Mouse (Mus musculus) monocyte, adult 2 months (primary cell): ENCODE data around the gene Rd3.

Experiments
- DNase-seq, 2 experiments: peaks; one replicate each; pipeline ENCODE4 v3.0.0; 2022; ENCODE audit warnings: low spot score in 2 of 2, low read depth in 1 of 2

The Rd3 gene

GRCm38 (mm10) chr1:191977187-191977586, at the start of gene Rd3:
TSS of gene Rd3 (plus strand) at chr1:191977370.
- no peak for DNase-seq

DNA sequence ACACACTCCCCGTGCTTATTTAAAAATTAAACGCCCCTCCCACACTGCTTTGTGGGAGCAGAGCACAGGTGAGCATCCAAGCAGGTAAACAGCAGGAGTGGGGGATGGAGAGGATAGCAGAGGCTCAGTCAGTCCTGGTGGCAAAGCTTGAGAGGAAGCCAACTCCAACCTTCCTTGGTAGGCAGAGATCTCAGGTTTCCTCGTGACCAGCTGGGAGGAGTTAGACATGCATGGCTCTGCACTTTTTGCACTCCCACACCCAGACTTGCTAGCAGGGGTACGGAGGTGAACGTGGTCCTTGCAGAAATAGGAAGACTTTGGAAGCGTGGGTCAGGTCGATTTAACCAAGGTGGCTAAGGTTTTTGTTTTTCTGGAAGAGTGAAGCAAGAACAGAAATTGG, 48.8 kb upstream of the Rd3 start:
- no peak for DNase-seq

DNA sequence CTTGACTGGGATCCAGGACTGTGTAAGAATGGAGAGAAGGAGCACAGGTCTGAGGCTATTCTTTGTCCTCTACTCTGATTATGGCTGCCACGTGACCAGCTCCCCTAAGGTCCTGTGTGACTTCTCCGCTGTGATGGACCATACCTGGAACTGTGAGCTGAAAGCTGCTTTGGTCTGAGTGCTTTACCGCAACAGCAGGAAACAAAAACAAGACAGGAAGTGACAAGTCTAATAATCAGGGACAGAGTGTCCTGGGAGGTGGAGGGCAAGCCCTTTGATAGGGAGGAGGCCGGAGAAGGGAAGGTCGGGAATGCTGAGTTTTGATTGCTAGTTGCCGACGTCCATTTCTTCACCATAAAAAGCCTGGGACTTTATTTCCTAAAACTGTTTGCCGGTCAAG, 48.1 kb upstream of the Rd3 start:
- DNase-seq: no peak

GRCm38 (mm10) chr1:191929897-191930524, 47.2 kb upstream of the Rd3 start:
- no peak for DNase-seq

DNA sequence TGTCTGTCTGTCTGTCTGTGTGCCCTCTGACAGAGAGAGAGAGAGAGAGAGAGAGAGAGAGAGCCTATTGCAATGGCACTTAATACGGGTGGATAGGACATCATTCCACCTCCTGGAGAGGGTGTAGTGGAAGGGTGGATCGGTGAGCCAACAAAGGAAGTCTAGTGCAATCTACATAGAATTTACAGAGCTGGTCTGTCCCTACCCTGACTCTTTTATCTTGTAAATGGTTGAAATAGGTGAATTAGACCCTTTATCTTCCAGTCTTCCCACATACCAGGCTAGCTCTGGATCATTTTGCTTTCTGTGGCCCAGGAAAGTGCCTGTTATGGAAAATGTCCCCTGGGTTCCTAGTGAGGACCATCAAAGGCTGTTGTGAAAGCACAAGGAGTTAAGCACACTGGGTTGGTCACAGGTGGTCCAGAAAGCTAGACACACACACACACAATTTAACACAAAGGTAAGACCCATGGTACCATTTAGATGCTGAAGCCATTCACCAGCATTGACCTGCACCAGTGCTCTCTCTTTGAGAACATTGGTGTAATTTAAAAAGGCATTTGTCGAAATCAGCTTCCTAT, 46.6 kb upstream of the Rd3 start:
- no peak for DNase-seq

GRCm38 (mm10) chr1:191932286-191932985, 44.7 kb upstream of the Rd3 start:
- no peak for DNase-seq

DNA sequence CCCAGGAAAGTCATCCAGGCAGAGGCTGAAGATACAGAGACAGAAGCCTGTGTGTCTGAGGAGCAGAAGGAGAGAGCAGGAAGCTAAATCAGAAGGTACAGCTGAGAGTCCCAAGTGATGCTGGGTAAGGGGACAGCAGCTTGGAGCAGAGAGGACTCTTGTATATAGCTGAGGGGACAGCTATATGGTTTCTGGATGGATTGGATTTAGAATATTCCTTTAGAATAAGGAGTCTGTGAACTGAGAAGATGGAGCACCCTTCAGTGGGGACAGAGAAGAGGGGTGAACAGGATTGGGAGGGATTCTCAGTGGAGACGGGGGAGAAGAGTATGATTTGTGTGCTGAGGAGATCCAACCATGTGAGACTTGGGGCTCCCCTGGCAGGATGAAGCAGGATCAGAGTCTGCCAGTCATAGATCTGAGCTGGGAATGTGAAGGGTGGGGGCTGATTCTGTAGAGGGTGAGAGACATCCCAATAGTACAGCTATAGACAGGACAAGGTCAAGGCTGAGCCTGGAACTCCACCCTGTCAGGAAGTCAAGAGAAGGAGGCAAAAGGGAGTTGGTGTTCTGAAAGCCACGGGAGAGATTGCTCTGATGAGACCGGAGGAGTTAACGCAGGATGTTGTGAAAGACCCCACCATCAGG, 44.1 kb upstream of the Rd3 start:
- no peak for DNase-seq

DNA sequence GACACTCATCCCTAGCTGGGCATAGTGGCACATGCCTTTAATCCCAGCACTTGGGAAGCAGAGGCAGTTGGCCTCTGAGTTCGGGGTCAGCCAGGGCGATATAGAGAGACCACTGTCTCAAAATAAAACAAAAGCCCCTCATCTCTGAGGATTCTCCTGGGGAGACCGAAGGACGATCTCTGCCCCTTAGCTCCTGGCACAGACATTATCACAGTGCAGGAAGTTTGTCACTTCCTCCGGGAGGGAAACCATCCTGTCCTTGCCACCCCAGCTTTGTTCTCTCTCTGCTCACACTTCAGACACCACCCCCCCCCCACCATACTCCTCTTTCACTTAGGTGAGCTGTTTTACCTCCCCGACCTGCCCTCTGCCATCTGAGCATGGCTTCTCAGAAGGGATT, 33.5 kb upstream of the Rd3 start:
- no peak for DNase-seq

GRCm38 (mm10) chr1:191945341-191945740, 31.8 kb upstream of the Rd3 start:
- DNase-seq: no peak

DNA sequence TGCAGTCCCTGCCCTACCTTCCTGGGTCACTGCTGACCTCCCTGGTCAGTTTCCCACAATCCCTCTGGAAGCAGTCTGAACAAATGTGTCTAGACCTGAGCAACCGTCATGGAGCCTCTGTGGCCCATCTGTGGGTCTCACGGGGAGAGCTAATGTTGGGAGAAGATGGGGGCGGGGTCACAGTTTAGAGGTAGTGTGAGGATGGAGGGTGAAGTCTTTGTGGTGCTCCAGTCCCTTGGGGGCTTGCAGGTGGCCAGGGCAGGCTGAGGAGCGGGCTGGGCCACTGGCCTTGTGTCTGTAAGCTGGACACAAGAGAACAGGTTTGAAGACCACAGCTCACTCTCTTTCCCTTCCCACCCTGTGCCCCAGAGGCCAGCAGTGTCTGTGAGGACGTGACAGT, 31.4 kb upstream of the Rd3 start:
- DNase-seq: no peak

DNA sequence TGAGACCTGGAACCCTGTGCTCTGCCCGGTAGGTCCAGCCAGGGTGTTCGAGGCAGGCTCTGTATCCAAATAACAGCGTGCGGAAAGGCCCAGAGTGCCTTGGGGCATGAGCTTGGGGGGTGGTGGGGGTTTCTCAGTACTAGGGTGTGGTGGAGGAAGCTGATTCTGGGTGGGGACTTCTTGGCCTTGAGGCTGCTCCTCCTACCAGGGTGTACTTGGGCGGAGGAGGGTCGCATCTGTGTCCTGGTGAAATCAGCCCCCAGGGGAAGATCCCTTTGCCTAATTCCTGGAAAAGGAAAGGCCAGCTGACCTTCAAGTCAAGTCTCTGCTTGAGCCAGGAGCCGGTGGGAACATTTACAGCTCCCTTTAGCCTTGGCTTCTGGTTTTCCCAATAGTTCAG, 30.9 kb upstream of the Rd3 start:
- no peak for DNase-seq

GRCm38 (mm10) chr1:191946835-191947234, 30.3 kb upstream of the Rd3 start:
- no peak for DNase-seq

GRCm38 (mm10) chr1:191947796-191948195, 29.4 kb upstream of the Rd3 start:
- no peak for DNase-seq

DNA sequence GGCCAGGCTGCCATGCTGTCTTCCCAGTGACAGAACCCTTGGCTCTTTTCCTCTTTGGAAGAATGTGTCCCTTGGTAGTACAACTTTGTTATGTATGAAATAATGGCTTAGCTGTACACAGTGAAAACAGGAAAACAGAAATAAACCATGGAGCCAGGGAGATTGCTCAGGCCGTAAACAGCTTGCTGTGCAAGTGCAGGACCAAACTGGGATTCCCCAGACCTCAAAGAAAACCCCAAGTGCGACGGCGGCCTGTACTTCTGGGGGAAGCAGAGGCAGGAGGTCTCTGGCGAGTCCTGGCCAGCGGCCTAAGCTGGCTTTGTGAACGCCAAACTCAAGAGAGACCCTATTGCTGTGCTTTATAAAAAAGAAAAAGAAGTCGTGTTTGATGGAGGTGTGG, 28.6 kb upstream of the Rd3 start:
- no peak for DNase-seq

DNA sequence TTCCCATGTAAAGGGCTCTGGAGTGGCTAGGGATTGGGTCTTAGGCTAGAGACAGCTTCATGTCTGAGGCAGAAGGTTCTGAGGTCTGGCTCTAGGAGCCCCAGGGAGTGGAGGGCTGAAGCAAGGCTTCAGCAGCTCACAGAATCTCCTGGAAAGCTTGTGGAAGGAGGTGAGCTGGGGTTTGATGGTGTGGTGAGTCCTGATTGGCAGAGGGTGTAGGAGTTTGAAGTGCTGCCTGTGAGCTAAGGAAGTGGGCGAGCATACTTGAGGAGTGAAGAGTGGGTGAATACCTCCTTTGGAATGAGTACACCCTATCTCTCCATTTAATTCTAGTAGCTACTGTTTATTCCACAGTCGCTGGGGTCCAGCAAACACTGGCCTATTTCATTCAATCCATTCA, 26.6 kb upstream of the Rd3 start:
- no peak for DNase-seq

DNA sequence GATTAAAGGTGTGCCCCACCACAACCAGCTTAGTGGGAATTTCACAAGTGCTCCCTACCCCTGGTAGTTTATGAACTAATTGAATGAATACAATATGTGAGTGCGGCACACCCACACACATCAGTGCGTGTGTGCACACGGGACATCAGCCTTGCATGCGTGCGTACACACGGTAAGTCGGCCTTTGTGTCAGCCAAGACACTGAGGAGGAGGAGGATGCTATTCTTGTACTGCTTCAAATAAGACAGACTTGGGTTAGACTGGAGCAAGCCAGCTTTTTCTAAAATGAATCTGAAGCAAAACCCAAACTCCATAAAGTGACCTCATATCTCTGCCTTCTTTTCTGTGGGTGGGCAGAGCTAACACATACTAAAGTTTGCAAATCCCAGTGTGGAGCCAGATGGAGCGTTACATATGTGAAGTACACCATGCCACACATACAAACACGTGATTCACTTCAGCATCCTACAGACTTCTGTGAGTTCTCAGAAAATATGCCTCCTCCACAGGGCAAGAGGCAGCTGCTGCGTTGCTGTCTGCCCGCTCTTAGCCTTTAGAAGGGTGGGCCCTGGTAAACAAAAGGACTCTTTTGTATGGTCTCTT, 24.3 kb upstream of the Rd3 start:
- DNase-seq: no peak

GRCm38 (mm10) chr1:191955101-191955500, 22.1 kb upstream of the Rd3 start:
- no peak for DNase-seq

DNA sequence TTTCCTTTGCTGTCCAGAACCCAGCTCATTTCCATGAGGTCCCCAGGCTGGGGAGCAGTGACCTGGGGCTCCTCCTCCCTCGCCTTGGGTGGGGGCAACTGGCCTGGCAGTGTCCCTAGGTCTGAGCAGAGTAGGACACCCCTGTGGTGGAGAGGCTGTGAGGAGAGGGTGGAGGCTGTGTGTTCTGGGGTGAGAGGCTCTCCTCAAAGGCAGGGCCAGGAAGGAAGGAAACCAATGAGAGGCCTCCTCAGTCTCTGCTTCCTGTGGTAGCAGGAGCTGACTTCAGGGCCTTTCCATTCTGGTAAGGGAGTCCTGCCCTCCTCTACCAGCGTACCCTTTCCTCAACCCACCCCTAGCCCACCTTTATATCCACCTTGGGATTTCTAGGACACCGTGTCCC, 20.9 kb upstream of the Rd3 start:
- no peak for DNase-seq

GRCm38 (mm10) chr1:191956871-191957270, 20.3 kb upstream of the Rd3 start:
- DNase-seq: no peak

DNA sequence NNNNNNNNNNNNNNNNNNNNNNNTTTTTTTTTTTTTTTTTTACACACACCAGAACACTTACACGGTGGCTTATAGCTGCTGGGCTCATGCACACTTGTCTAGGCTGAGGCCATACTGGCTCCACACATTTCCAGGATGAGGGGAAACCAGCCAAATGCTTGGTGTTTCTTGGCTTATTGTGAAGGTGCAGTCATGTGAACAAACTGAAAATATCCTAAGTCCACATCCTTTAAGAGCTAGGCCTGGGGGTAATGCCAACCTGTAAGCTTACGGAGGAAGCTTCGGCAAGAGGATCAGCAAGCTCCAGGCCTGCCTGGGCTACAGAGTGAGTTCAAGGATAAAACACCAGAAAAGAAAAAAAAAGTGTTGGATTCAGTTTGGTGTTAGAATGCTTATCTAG, 19.8 kb upstream of the Rd3 start:
- no peak for DNase-seq

- no peak for DNase-seq
Observed at GRCm38 (mm10) chr1:191960946-191961345, 16.2 kb upstream of the Rd3 start.

- DNase-seq: no peak
Observed at GRCm38 (mm10) chr1:191963413-191963812, 13.8 kb upstream of the Rd3 start.
